Mouse (Mus musculus): ENCODE data around the gene Rhox10. TPM values are rescaled to one million over a fixed set of nuclear protein-coding genes. Genes with fewer than 3 reads are reported as not detected.
"Not testable (repeated sequence)": the region's sequence is repeated elsewhere in the genome, so short reads cannot be mapped to it uniquely, and the experiment has no call there.

The Rhox10 gene
- not detected for total RNA-seq (2021)
- long read RNA-seq, experiment 1: 0 reads
- long read RNA-seq, experiment 2: 0 reads

DNA sequence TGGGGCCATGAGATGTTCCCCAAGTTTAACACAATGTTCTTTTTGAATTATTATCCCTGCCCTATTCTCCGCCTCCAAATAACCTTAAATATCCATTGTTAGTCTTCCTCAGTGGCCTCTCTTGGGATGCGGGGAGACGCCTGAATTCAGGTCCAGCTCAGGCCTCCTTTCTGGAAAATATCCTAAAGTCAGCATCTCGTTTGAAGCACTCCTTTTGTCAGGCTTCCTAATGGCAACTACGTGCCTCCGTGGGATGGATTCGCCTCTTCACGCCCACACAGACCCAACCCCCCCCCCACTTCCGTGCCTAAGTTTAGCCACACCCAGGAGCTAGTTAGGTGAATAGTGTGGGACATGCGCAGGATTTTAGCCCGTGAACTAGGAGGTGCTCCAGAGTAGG, at the start of gene Rhox10:
Rhox10 (plus strand) TSS at position 301 of the 400 bp plus-strand sequence.
- no peak for DNase-seq

DNA sequence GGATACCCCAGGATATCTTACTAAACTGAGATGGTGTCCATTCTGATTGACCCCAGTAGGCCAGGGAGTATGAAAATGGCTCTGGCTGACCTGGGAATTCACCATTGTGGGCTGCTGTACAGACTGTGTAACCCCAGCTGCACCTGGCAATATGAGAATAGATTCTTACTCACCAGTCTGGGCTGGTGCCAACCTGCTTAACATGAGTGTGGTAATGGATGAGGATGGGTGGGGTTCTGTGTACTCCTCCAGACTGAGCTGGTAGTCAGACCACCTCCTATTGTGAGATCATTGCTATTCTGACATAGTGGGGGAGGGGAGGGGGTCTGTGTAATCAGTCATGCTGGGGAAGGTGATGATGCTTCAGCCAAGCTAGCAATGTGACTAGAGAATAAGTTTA, 47.7 kb upstream of the Rhox10 start, which contains the start of gene Btg1-ps1:
Btg1-ps1 (minus strand) TSS at position 219 of the 400 bp plus-strand sequence.
- DNase-seq: not testable (repeated sequence)

DNA sequence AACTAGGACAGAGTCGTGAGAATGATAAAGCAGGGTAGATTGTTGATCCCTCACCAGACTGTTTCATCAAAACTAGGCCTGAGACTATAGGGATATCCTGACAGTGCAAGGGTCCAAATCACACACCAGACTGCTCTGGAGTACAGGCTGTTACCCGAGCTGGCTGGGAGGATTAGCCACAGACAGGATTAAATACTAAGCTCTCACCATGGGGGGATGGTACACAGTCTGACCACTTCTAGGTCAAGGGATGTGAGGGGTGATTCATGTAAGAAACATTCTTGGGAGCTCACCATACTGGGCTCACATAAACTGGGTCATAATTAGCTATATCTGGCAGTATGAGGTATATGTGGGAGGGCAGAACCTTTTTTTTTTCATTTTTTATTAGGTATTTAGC, 32.4 kb upstream of the Rhox10 start:
- DNase-seq: no peak

DNA sequence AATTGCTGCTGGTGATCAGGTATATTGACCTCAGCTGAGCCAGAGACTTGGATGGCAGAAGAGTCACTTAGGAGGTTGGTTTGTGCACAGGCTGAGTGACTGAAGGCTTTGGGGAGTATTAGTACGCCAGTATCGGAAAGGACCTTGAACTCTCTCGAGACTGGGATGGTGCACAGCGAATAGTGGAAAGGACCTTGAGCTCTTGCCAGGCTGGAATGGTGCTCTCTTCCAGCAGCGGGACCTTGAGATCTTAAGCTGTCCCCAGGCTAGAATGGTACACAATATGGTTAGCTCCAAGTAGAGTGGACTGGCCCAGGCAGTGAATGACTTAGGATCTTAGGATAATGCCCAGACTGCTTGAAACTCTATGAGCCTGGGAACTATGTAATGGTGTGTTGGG, 26.6 kb upstream of the Rhox10 start:
- DNase-seq: no peak

DNA sequence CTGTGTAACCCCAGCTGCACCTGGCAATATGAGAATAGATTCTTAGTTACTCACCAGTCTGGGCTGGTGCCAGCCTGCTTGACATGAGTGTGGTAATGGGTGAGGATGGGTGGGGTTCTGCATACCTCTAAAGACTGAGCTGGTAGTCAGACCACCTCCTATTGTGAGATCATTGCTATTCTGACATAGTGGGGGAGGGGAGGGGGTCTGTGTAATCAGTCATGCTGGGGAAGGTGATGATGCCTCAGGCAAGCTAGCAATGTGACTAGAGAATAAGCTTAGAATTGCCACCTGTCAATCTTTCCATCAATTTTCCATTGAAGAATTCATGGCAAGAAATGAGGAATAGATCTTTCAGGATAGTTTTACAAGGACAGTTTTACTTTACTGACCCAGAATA, 23.3 kb upstream of the Rhox10 start, which contains the start of gene Btg1-ps2:
Btg1-ps2 (minus strand) TSS at position 101 of the 400 bp plus-strand sequence.
- not testable (repeated sequence) for DNase-seq

DNA sequence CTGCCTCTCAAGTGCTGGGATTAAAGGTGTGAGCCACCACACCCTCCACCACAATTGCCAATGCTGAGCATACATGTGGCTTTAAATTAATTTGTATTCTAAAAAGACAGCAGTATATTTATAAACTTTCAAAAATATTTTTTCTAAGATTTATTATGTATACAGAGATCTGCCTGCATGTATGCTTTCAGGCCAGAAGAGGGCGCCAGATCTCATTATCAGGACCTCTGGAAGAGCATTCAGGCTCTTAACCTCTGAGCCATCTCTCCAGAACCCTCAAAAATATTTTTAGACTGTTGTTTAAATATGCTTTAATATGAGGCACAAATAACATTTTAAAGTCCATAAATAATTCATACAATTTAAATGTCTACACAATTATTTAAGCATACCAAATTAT, 4.7 kb upstream of the Rhox10 start:
- DNase-seq: no peak

DNA sequence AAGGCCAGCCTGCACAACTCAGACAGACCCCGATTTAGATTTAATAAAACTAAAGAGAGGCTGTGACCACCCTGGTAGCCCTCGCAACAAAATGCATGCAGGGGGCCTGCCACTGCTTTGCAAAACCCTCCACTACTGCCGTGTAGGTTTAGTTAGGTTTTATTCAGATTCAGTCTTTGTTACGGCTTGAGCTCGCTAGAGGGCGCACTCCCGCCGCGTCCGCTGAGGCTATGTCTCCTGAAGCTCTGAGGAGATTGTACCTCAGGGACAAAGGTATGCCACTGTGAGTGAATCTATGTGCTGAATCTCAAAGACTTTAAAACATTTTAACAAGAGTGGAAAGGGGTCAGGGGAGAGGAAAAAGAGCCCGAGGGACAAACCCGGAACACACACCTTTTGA, 18.0 kb downstream of the Rhox10 start:
- no peak for DNase-seq

DNA sequence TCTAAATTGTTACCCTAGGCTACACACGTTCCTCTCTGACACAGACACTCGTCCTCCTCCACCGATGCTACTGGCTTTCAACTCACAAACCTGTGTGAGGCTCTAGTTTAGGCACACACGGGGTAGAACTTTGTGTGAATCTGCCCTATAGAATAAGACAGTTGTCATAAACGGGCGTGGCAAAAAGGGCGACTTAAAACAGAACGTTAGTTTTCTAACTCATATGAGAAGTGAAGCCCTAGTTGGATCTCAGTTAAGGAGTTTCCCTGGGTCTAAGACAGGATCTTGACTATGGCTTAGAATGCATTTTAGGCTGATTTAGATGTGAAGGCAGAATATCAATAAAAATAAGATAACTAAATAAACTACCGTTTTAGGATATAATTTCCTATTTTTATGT, 18.8 kb downstream of the Rhox10 start, which contains the start of gene Rhox11:
Rhox11 (minus strand) TSS at position 101 of the 400 bp plus-strand sequence.
- no peak for DNase-seq

DNA sequence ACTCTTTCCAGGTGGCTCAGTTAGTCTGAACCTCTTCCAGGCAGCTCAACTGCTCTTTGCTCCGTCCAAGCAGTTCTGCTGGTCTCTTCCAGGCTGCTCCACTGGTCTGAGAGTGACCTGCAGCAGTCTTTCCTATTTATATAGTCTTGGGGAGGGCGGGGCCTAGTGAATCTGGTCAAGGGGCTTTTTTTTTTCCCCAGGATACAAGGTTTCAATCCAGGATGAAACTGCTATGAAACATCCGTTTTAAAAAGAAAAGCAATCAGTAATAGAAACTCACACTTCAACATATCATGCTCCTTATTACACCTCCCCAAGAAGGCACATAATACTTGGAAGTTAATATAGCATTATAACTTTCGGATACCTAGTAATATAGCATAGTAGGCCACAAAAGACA, 44.5 kb downstream of the Rhox10 start, which contains the start of gene Rhox12:
Rhox12 (minus strand) TSS at position 101 of the 400 bp plus-strand sequence.
- DNase-seq: no peak

DNA sequence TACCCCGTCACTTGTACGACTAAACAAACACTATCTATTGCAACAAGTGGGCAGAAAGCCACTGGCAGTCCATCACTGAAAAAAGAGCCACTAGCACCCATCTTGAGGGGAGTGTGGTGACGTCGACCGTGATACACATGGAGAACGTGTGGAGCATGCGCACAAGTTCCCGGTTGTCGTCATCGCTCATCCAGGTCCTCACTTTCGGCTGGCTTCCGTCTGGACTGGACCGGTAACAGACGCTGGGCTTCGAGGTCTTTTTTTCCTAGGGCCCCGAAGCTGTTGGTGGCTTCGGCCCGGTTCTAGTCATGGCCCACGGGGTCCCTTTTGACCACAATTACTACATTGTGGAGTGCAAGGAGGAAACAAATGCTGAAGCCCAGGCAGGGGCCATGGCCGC, 54.7 kb downstream of the Rhox10 start, which contains the start of gene Rhox13:
Rhox13 (plus strand) TSS at position 238 of the 400 bp plus-strand sequence.
- DNase-seq: no peak

Other genes starting within 250 kb of the Rhox10 start
- not detected for gene Rhox6, start 239.6 kb upstream of the Rhox10 start, total RNA-seq (2021)
- not detected for gene Rhox7a, start 234.8 kb upstream of the Rhox10 start, total RNA-seq (2021)
- gene Rhox8, start 187.5 kb upstream of the Rhox10 start, total RNA-seq (2021): not detected
- not detected for gene Rhox7b, start 169.2 kb upstream of the Rhox10 start, total RNA-seq (2021)
- not detected for gene Rhox9, start 164.7 kb upstream of the Rhox10 start, total RNA-seq (2021)
- not detected for gene Btg1-ps1, start 47.7 kb upstream of the Rhox10 start, total RNA-seq (2021)
- gene Btg1-ps2, start 23.4 kb upstream of the Rhox10 start, total RNA-seq (2021): not detected
- not detected for gene Rhox11, start 18.7 kb downstream of the Rhox10 start, total RNA-seq (2021)
- not detected for gene Rhox12, start 44.4 kb downstream of the Rhox10 start, total RNA-seq (2021)
- not detected for gene Rhox13, start 54.7 kb downstream of the Rhox10 start, total RNA-seq (2021)
- gene Zbtb33, start 123.3 kb downstream of the Rhox10 start, total RNA-seq (2021): 1 to 10 TPM; 6.1 to 6.2 TPM
- under 1 TPM; 0.49 to 0.75 TPM for gene Tmem255a, start 186.0 kb downstream of the Rhox10 start, total RNA-seq (2021)
- gene Atp1b4, start 249.7 kb downstream of the Rhox10 start, total RNA-seq (2021): 10 to 100 TPM in 1 of 2 experiments, 1 to 10 TPM in 1; 7.3 to 10.9 TPM

All from gastrocnemius, postnatal 25 days (tissue).